Comparison of ENCODE assay signal across 8 mouse cellular contexts in genomic region chr11:4821492-4822445, GRCm38 (mm10). TPM values are rescaled to one million over a fixed set of nuclear protein-coding genes. Genes with fewer than 3 reads are reported as not detected.
DNase-seq lines count a peak whose midpoint lies in the region; ATAC-seq and TF ChIP-seq lines count a peak whose summit lies in the region.

No protein-coding gene starts in this region.

- no peak for DNase-seq in gastrocnemius, adult 2 months
- no peak for DNase-seq in gastrocnemius, postnatal 10 days
- peak; percentile 58 for DNase-seq in thymus, postnatal 0 days (ENCODE audit: low spot score)
- no peak for DNase-seq in thymus, postnatal 25 days
- peak; percentile 42 for DNase-seq in retina, postnatal 7 days (ENCODE audit: low read depth, low spot score)
- no peak for DNase-seq in frontal cortex, postnatal 14 days (ENCODE audit: low spot score in 2 of 2)
- no peak for DNase-seq in thymus, postnatal 36 days

- H3K4me2 ChIP-seq in hindbrain, embryonic 13.5 days: no peak overlapping the region

- H3K9me3 ChIP-seq in hindbrain, embryonic 13.5 days: no peaks in the 10 kb centered on the region

- TF ChIP-seq CTCF in gastrocnemius, adult 2 months (IDR thresholded peaks at IDR 0.05): peak; percentile 72

- H3K4me1 ChIP-seq in hindbrain, embryonic 13.5 days (replicated peaks): no peaks in the 10 kb centered on the region

- no peak overlapping the region for H3K27ac ChIP-seq in gastrocnemius, adult 2 months
- no peak overlapping the region for H3K27ac ChIP-seq in hindbrain, embryonic 13.5 days

- intact Hi-C loops in gastrocnemius, adult 2 months (cut with DNase I): loop anchor here (5.0 to 10.0 kb wide), 3 partner anchors 89 to 384 kb away; no protein-coding TSS in a partner anchor

- no peak overlapping the region for H3K9ac ChIP-seq in hindbrain, embryonic 13.5 days

- 50% methylated on average over 6 of the region's 7 CpGs for WGBS in hindbrain, embryonic 13.5 days

- peak; percentile 57 for ATAC-seq in hindbrain, embryonic 13.5 days (ENCODE audit: low FRiP score)

- no peaks in the 10 kb centered on the region for H3K27me3 ChIP-seq in hindbrain, embryonic 13.5 days

- H3K4me3 ChIP-seq in gastrocnemius, adult 2 months: no peak overlapping the region
- H3K4me3 ChIP-seq in hindbrain, embryonic 13.5 days: no peak overlapping the region

- no peaks in the 10 kb centered on the region for H3K36me3 ChIP-seq in hindbrain, embryonic 13.5 days

RNA-seq across cellular contexts. Expression of gene Nf2, which starts 27.6 kb away (rescaled TPM):
- 10 to 100 TPM; 50.7 to 59.7 TPM for total RNA-seq in gastrocnemius, adult 2 months (2021)
- 10 to 100 TPM; 46.2 TPM for total RNA-seq in gastrocnemius, postnatal 10 days (2021)
- 25.5 and 28.3 TPM in 2 replicates for polyA plus RNA-seq in thymus, postnatal 0 days (2015; fragmentation: Nextera tagmentation; extraction: Ambion mirVana)
- polyA plus RNA-seq in hindbrain, embryonic 13.5 days (2015; fragmentation: Nextera tagmentation; extraction: Ambion mirVana): 64.4 and 67.0 TPM in 2 replicates

RNA-seq across cellular contexts. Expression of gene Nipsnap1, which starts 52.0 kb away (rescaled TPM):
- under 1 TPM; 0.20 to 0.31 TPM for total RNA-seq in gastrocnemius, adult 2 months (2021)
- total RNA-seq in gastrocnemius, postnatal 10 days (2021): 1 to 10 TPM; 1.7 to 2.7 TPM
- polyA plus RNA-seq in thymus, postnatal 0 days (2015; fragmentation: Nextera tagmentation; extraction: Ambion mirVana): 46.8 and 50.8 TPM in 2 replicates
- 134 and 142 TPM in 2 replicates for polyA plus RNA-seq in hindbrain, embryonic 13.5 days (2015; fragmentation: Nextera tagmentation; extraction: Ambion mirVana)

Comparison
In these comparisons a context has a peak if more than half of its experiments do, and no peak if none do; other contexts are left out.
1. DNase-seq: peak in thymus, postnatal 0 days (single experiment) and retina, postnatal 7 days (single experiment); none in gastrocnemius, adult 2 months (single experiment), gastrocnemius, postnatal 10 days (single experiment), thymus, postnatal 25 days (single experiment), frontal cortex, postnatal 14 days (0 of 2) and thymus, postnatal 36 days (0 of 2).